Mouse (Mus musculus) stomach, postnatal 0 days (tissue): Measurements from ENCODE around the gene Tmem201.

Experiments used
- CTCF ChIP-seq: IDR thresholded peaks from 2 replicates; pipeline ENCODE4 v1.5.1; 2016; ENCODE audit warnings: antibody characterized with exemption, low read depth, mild to moderate bottlenecking, moderate library complexity
- EP300 ChIP-seq: optimal IDR thresholded peaks from 2 replicates; pipeline ENCODE3; 2016; ENCODE audit warnings: antibody characterized with exemption

- TF ChIP-seq CTCF, result no peak
- no peak for TF ChIP-seq EP300
Measured at GRCm38 (mm10) chr4:149690828-149691280, 47.0 kb downstream of the Tmem201 start.
